Mouse (Mus musculus): ENCODE measurements around the gene Col17a1. TPM values are rescaled to one million over a fixed set of nuclear protein-coding genes. Genes with fewer than 3 reads are reported as not detected.

The Col17a1 gene
- polyA plus RNA-seq, 1 experiment: 0.27 TPM

DNA sequence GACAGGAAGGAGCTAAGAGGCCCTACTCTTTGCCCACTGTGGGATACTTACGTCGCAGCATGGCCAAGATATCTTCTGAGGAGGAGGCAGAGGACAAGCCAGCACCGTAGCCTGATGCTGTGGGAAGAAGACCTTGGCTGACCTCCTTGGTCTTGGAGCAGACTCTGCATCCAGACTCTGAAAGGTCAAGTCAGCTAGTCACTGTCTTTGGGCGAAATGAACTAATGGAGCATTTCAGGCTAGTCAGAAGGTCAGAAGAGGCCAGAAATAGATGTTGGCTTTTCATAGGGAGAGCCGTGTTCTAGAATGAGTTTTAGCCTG, 40.8 kb downstream of the Col17a1 start:
- H3K27ac ChIP-seq (ENCODE audit: insufficient read depth, low read depth, low read length): no peak overlapping the region
- H3K4me1 ChIP-seq (ENCODE audit: control insufficient read depth, insufficient read depth, low read length): no peaks in the 10 kb centered on the region
- no peak for DNase-seq
- no peak for TF ChIP-seq CTCF (conservative IDR thresholded peaks at IDR 0.05; ENCODE audit: insufficient read depth, insufficient read length, low read depth, low read length)
- no peak for TF ChIP-seq POLR2A (IDR thresholded peaks at IDR 0.05; ENCODE audit: low read depth, low read length)
- no peaks in the 10 kb centered on the region for H3K36me3 ChIP-seq (ENCODE audit: control insufficient read depth, insufficient read depth, low read length)
- WGBS: 61% methylated on average over 5 of the region's 5 CpGs
- H3K4me3 ChIP-seq (ENCODE audit: insufficient read depth, low read depth, low read length): no peak overlapping the region
- no peaks in the 10 kb centered on the region for H3K27me3 ChIP-seq (replicated peaks; ENCODE audit: control insufficient read depth, insufficient read depth, low read length)

- DNase-seq: no peak
- H3K27ac ChIP-seq (ENCODE audit: insufficient read depth, low read depth, low read length): no peak overlapping the region
- 75% methylated on average over 16 of the region's 16 CpGs for WGBS
These were observed 41.3 kb downstream of the Col17a1 start for GRCm38 (mm10) chr19:47650366-47651159.

DNA sequence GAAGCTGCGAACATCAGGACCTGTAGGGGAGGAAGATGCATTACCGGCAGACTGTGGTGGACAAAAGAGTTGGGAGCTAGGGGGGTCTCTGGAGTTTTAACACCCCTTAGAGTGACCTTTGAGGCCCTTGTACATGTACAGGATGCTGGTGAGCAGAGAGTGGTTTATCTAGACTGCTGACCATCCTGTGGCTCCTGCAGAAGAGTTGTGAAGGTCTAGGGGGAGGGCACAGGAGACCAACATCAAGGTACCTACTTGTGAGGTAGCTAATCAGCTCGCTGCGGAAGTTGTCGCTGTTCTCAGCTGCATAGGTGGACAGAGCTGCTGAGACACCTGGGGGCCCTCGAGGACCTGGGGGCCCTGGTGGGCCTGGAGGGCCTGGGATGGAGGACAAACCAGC, 42.8 kb downstream of the Col17a1 start:
- TF ChIP-seq POLR2A (IDR thresholded peaks at IDR 0.05; ENCODE audit: low read depth, low read length) (no peak), CTCF (conservative IDR thresholded peaks at IDR 0.05; ENCODE audit: insufficient read depth, insufficient read length, low read depth, low read length) (no peak)
- no peak overlapping the region for H3K27ac ChIP-seq (ENCODE audit: insufficient read depth, low read depth, low read length)
- no peak overlapping the region for H3K4me3 ChIP-seq (ENCODE audit: insufficient read depth, low read depth, low read length)
- H3K27me3 ChIP-seq (replicated peaks; ENCODE audit: control insufficient read depth, insufficient read depth, low read length): no peaks in the 10 kb centered on the region
- 92% methylated on average over 6 of the region's 6 CpGs for WGBS
- H3K36me3 ChIP-seq (ENCODE audit: control insufficient read depth, insufficient read depth, low read length): no peaks in the 10 kb centered on the region
- DNase-seq: no peak
- H3K4me1 ChIP-seq (ENCODE audit: control insufficient read depth, insufficient read depth, low read length): no peaks in the 10 kb centered on the region

More at GRCm38 (mm10) chr19:47650366-47651159, 41.3 kb downstream of the Col17a1 start:
- TF ChIP-seq CTCF (conservative IDR thresholded peaks at IDR 0.05; ENCODE audit: insufficient read depth, insufficient read length, low read depth, low read length) (no peak), POLR2A (IDR thresholded peaks at IDR 0.05; ENCODE audit: low read depth, low read length) (no peak)
- no peak overlapping the region for H3K4me3 ChIP-seq (ENCODE audit: insufficient read depth, low read depth, low read length)
- H3K36me3 ChIP-seq (ENCODE audit: control insufficient read depth, insufficient read depth, low read length): no peaks in the 10 kb centered on the region
- no peaks in the 10 kb centered on the region for H3K27me3 ChIP-seq (replicated peaks; ENCODE audit: control insufficient read depth, insufficient read depth, low read length)
- no peaks in the 10 kb centered on the region for H3K4me1 ChIP-seq (ENCODE audit: control insufficient read depth, insufficient read depth, low read length)

- no peak overlapping the region for H3K27ac ChIP-seq (ENCODE audit: insufficient read depth, low read depth, low read length)
- peak; percentile 17 for DNase-seq
- H3K27me3 ChIP-seq (replicated peaks; ENCODE audit: control insufficient read depth, insufficient read depth, low read length): no peaks in the 10 kb centered on the region
- H3K4me3 ChIP-seq (ENCODE audit: insufficient read depth, low read depth, low read length): no peak overlapping the region
- H3K36me3 ChIP-seq (ENCODE audit: control insufficient read depth, insufficient read depth, low read length): no peaks in the 10 kb centered on the region; the same call in 1 of the 2 replicates
- WGBS: 54% methylated on average over 6 of the region's 6 CpGs
- TF ChIP-seq CTCF (conservative IDR thresholded peaks at IDR 0.05; ENCODE audit: insufficient read depth, insufficient read length, low read depth, low read length) (no peak), POLR2A (IDR thresholded peaks at IDR 0.05; ENCODE audit: low read depth, low read length) (no peak)
- no peaks in the 10 kb centered on the region for H3K4me1 ChIP-seq (ENCODE audit: control insufficient read depth, insufficient read depth, low read length)
These were observed 45.3 kb downstream of the Col17a1 start for GRCm38 (mm10) chr19:47646508-47647120.

GRCm38 (mm10) chr19:47645583-47645982, 46.3 kb downstream of the Col17a1 start:
- Histone ChIP-seq H3K27ac (ENCODE audit: insufficient read depth, low read depth, low read length) (no peak overlapping the region), H3K4me3 (ENCODE audit: insufficient read depth, low read depth, low read length) (no peak overlapping the region), H3K27me3 (replicated peaks; ENCODE audit: control insufficient read depth, insufficient read depth, low read length) (no peaks in the 10 kb centered on the region), H3K36me3 (ENCODE audit: control insufficient read depth, insufficient read depth, low read length) (peaks cover under 1% of the 10 kb centered on the region), H3K4me1 (ENCODE audit: control insufficient read depth, insufficient read depth, low read length) (no peaks in the 10 kb centered on the region)
- WGBS: 68% methylated on average over 6 of the region's 6 CpGs
- no peak for DNase-seq
- TF ChIP-seq POLR2A (IDR thresholded peaks at IDR 0.05; ENCODE audit: low read depth, low read length) (no peak), CTCF (conservative IDR thresholded peaks at IDR 0.05; ENCODE audit: insufficient read depth, insufficient read length, low read depth, low read length) (no peak)

- Histone ChIP-seq H3K27me3 (replicated peaks; ENCODE audit: control insufficient read depth, insufficient read depth, low read length) (no peaks in the 10 kb centered on the region), H3K4me1 (ENCODE audit: control insufficient read depth, insufficient read depth, low read length) (no peaks in the 10 kb centered on the region), H3K36me3 (ENCODE audit: control insufficient read depth, insufficient read depth, low read length) (peaks cover 5% of the 10 kb centered on the region), H3K27ac (ENCODE audit: insufficient read depth, low read depth, low read length) (no peak overlapping the region), H3K4me3 (ENCODE audit: insufficient read depth, low read depth, low read length) (no peak overlapping the region)
- TF ChIP-seq CTCF (conservative IDR thresholded peaks at IDR 0.05; ENCODE audit: insufficient read depth, insufficient read length, low read depth, low read length) (no peak), POLR2A (IDR thresholded peaks at IDR 0.05; ENCODE audit: low read depth, low read length) (no peak)
- 65% methylated on average over 2 of the region's 2 CpGs for WGBS
- no peak for DNase-seq
These were observed 48.0 kb downstream of the Col17a1 start for GRCm38 (mm10) chr19:47643910-47644309.

- WGBS: 95% methylated on average over 4 of the region's 4 CpGs
- no peaks in the 10 kb centered on the region for H3K27me3 ChIP-seq (replicated peaks; ENCODE audit: control insufficient read depth, insufficient read depth, low read length)
- DNase-seq: no peak
- H3K4me3 ChIP-seq (ENCODE audit: insufficient read depth, low read depth, low read length): no peak overlapping the region
- no peak overlapping the region for H3K27ac ChIP-seq (ENCODE audit: insufficient read depth, low read depth, low read length)
- 0 out of 2 replicates have a peak, but pooled peaks cover 2% of the 10 kb centered on the region for H3K4me1 ChIP-seq (ENCODE audit: control insufficient read depth, insufficient read depth, low read length)
- TF ChIP-seq POLR2A (IDR thresholded peaks at IDR 0.05; ENCODE audit: low read depth, low read length) (no peak), CTCF (conservative IDR thresholded peaks at IDR 0.05; ENCODE audit: insufficient read depth, insufficient read length, low read depth, low read length) (no peak)
- peaks cover 10% of the 10 kb centered on the region; the same call in 1 of the 2 replicates for H3K36me3 ChIP-seq (ENCODE audit: control insufficient read depth, insufficient read depth, low read length)
These were observed 56.5 kb downstream of the Col17a1 start for GRCm38 (mm10) chr19:47635380-47635779.
